Mouse (Mus musculus): ENCODE results near the gene Tbce.

DNA sequence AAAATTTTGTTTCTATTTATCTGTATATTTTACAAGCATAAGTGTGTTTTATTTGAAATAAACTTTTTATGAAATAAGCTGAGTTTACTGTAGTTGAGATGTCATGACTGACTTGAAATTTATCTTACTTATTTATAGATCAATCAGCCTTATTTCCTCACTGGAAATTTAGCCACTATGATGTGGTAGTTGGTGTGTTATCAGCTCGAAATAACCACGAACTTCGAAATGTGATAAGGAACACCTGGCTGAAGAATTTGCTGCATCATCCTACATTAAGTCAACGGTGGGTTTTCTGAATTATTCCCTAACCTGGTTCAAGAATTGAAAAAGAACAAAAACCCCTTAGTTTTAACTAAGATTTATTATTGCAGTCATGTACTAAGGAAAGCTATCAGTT, 73.3 kb downstream of the Tbce start:
- TF ChIP-seq CTCF (IDR thresholded peaks at IDR 0.05; ENCODE audit: extremely low read depth, insufficient read depth, insufficient read length, insufficient replicate concordance) (no peak), POLR2A (IDR thresholded peaks at IDR 0.05; ENCODE audit: low read depth, low read length) (no peak)

Measured in spleen, adult 2 months (tissue).